Mouse (Mus musculus) gastrocnemius, postnatal 14 days (tissue): ENCODE results near the gene A930004D18Rik. TPM values are rescaled to one million over a fixed set of nuclear protein-coding genes. Genes with fewer than 3 reads are reported as not detected.

ENCODE experiments used
- DNase-seq: peaks from one replicate; pipeline ENCODE4 v3.0.0; 2021; ENCODE audit warnings: mixed read lengths
- intact Hi-C: fragments of 180-260 bp; cut with DNase I; formaldehyde crosslinking; loops from one replicate; pipeline ENCODE4 v1.15.1; 2025; ENCODE audit warnings: low total_unique reads
- long read RNA-seq, 2 experiments: library from polyadenylated mRNA; stranded (forward); transcript quantifications; one replicate each; pipeline ENCODE4 v2.0.0; 2021
- total RNA-seq, 2 experiments: library from RNA; stranded (reverse); gene quantifications; 2 replicates each; pipeline ENCODE4 v1.2.3; 2021

A930004D18Rik gene
- 1 to 10 TPM in 1 of 2 experiments, under 1 TPM in 1; 0.89 to 1.1 TPM for total RNA-seq
- long read RNA-seq, experiment 1, partial matches to known transcripts, result 0 of 1 reads
- long read RNA-seq, experiment 1, other reads (novel, unspliced or antisense), result 1 of 1 reads
- long read RNA-seq, experiment 2, partial matches to known transcripts, result 0 of 1 reads
- long read RNA-seq, experiment 2, other reads (novel, unspliced or antisense), result 1 of 1 reads

GRCm38 (mm10) chr2:18037491-18037890, at the start of gene A930004D18Rik:
Gene A930004D18Rik, minus strand, starts transcription at chr2:18037737.
- DNase-seq, result no peak
- intact Hi-C loops, result no loop called here

DNA sequence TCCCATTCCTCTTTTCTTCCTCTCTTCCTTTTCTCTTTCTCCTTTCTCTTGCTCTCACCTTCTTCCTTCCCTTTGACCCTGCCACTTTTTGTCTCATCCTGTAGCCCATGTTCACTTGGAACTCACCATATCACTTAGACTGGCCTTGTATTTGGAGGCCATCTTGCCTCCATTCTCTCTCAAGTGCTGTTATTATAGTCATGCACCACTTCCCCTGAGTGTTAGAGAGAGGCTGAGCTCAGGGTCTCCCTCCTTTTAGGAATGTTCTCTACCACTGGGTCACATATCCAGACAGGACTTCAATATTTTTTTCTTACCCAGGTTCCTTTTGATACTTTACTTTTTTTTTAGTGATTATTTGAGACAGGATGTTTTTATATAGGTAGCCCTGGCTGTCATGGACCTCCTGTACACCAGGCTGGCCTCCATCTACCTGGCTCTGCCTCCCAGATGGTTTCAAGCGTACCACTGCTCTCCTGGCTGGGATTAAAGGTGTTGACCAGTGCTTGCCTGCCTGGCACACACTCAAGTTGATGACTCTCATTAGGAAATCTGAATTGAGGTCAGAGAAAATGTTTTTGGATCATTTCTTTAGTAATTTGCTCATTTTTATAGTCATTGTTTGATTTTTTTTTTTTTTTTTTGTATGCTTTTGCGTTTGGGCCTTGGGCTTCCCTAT, 42.8 kb upstream of the A930004D18Rik start:
- no peak for DNase-seq
- intact Hi-C loops, result no loop called here

DNA sequence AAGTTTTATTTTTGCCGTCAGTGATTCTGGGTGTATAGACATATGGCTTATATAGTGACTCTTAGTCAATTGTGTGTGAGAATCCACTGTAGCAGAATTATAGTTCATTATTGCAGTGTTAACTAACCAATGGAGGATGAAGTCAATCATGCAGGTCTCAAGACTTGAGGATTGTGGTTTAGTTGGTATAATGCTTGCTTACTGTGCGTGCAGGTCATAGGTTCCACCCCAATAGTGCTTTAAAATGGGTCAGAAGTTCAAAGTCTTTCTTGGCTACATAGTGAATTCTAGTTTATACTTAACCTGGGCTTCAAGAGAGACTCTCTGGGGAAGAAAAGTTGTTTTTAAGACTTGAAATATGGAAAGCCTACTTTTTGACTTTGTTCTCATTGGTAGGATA, 34.4 kb upstream of the A930004D18Rik start:
- no peak for DNase-seq
- intact Hi-C loops, result no loop called here

GRCm38 (mm10) chr2:18068071-18068796, 30.7 kb upstream of the A930004D18Rik start:
- DNase-seq, result no peak
- intact Hi-C loops, result no loop called here

GRCm38 (mm10) chr2:18066436-18066835, 28.9 kb upstream of the A930004D18Rik start:
- DNase-seq, result no peak

DNA sequence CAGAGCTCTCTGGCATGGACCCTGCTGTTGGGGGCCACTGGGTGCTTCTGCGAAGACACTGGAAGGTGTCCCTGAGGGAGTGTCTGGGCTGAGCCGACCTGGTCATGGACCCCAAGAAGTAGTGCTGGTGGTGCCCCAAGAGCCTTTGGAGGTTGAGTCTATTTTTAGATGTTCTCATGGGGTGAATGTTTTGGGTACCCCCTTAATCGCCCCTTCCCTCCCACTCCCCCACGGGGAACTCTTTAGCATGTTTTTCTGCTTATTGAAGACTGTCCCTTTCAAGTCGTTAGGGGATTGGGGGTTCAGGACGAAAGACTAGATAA, 28.1 kb upstream of the A930004D18Rik start:
- no peak for DNase-seq
- intact Hi-C loops, result no loop called here

More at GRCm38 (mm10) chr2:18066436-18066835, 28.9 kb upstream of the A930004D18Rik start:
- intact Hi-C loops, result no loop called here

DNA sequence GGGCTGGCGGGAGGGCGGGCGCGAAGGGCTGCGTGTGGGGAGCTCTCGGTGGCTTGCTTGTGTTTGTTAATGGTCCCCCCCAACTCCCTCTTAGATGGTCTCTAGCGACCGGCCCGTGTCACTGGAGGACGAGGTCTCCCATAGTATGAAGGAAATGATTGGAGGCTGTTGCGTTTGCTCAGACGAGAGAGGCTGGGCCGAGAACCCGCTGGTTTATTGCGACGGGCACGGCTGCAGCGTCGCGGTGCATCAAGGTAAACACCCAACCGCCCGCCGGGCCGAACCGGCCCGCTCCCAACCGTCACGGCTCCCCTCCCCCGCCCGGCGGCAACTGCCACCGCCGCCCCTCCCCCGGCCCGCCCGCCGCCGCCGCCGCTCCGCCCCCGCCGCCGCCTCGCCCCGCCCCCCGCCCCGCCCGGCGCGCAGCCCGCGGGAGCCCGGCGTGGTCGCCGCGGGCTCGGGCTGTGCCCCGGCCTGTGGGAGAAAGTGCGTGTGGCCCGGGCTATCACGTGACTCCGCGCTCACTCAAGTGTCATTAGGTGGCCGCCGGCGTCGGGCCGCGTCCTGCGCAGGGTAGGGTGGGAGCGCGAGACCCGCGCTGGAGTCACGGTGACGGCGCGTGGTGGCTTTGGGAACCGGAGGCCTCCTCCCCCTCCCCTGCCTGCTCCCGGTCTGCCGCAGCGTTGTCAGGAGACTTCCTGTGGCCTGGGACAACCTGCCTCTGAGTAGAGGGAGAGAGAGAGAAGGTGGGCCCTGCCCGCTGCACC, 27.6 kb upstream of the A930004D18Rik start:
- intact Hi-C loops, result no loop called here
- peak; percentile 86 for DNase-seq

DNA sequence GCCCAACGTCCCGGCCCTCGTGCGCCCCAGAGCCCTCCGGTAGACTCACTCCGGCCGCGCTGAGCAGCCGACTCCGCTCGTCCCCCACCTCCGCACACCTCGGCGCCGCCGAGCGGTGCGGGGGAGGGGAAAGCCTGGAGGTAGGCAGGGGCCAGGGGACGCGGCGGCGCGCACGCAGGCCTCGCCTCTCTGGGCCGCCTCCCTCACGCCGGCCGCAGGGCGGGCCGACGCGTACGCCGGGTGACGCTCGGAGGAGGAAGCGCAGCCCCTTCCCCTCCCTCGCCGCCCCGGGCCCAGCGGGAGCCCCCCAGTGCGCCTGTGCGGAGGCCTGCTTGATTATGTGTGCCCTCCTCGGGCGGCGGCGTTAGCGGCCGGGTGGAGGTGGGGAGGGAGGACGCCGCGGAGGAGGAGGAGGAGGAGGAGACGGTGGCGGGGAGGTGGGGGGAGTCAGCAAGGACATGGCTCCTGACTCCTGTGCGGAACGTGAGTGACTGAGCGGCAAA, 26.9 kb upstream of the A930004D18Rik start:
- peak; percentile 91 for DNase-seq
- intact Hi-C loops, result no loop called here

- intact Hi-C loops, result no loop called here
- DNase-seq, result peak; percentile 51
These were observed 26.3 kb upstream of the A930004D18Rik start for GRCm38 (mm10) chr2:18063763-18064251.

DNA sequence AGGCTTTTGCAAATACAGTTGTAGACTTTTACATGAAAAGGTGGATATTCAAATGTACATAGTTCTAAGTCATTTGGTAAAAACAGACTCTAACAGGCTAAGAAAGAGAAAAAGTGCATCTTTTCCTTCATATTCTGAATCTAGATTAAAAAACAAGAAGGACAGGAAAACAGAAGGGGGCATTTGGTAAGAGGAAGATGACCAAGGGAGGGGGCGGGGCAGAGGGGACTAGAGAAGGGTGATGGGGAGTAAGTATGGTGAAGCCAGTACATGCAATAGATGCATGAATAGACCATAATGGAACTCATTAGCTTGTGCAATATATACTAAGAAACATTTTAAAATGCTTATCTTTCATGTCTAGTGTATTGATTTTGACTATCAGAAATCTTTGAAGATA, 22.9 kb upstream of the A930004D18Rik start:
- intact Hi-C loops, result no loop called here
- DNase-seq, result no peak

DNA sequence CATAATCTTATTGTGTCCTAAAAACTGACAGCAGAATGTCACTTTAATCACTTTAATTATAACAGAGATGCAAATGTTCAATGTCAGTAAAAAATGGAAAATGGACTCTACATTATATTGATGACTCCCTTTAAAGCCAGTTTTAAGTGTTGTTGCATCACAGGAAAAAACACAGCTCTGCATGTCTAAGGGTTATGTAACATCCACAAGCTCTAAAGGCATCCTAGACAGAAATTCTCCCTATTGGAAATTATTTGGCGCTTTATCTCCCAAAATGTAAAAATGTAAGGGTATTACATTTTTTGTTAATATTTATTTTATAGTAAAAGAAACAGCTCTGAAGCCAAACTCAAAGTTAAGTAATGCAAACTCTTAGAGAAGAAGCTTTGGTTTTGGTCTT, 22.4 kb upstream of the A930004D18Rik start:
- DNase-seq, result no peak
- intact Hi-C loops, result no loop called here

DNA sequence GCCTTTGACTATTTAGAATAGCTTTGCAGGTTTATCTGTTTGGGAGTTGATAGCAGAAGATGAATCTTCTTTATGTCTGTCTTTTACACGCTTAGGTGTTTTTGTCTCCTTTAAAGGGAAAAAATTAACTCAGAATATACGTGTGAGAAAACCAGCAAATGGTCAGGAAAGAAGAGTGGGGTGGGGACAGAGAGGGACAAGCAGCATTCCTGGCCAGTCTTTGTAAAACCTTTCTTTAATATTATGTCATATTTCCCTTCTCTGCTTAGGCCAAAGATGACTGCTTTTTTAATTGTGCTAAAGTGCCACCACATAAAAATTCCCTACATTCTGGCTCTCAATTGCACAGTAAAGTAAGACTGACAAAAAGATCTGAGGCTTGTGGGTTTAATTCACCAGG, 21.5 kb upstream of the A930004D18Rik start:
- no peak for DNase-seq
- intact Hi-C loops, result no loop called here

DNA sequence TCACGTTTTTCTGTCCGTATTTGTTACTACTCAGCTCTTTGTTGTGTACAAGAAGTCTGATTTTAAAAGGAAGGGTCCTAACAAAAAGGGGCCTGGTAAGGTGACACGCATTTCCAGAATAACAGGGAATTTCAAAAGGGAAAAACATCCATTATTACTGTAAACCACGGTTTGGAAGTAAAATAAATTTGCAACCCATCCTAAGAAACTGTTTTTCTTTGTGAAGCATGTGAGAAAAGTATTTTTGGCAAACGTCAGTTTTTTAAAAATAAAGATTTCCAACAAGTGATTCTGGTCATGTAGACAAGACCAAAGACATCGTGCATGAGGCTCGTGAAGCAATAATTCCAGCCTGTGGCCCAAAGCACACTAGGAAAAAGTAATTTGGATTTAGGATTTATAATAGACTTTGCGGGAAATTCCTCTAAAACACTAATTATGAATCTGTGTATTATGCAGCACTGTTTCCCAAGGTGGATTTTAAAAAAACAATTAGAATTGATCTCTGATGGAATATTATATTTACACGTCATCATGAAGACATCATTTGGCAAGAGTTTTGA, 20.7 kb upstream of the A930004D18Rik start:
- intact Hi-C loops, result no loop called here
- no peak for DNase-seq

GRCm38 (mm10) chr2:18057336-18058145, 20.0 kb upstream of the A930004D18Rik start:
- peak; percentile 53 for DNase-seq
- intact Hi-C loops, result no loop called here

GRCm38 (mm10) chr2:18056786-18057255, 19.3 kb upstream of the A930004D18Rik start:
- intact Hi-C loops, result no loop called here
- DNase-seq, result peak; percentile 96

DNA sequence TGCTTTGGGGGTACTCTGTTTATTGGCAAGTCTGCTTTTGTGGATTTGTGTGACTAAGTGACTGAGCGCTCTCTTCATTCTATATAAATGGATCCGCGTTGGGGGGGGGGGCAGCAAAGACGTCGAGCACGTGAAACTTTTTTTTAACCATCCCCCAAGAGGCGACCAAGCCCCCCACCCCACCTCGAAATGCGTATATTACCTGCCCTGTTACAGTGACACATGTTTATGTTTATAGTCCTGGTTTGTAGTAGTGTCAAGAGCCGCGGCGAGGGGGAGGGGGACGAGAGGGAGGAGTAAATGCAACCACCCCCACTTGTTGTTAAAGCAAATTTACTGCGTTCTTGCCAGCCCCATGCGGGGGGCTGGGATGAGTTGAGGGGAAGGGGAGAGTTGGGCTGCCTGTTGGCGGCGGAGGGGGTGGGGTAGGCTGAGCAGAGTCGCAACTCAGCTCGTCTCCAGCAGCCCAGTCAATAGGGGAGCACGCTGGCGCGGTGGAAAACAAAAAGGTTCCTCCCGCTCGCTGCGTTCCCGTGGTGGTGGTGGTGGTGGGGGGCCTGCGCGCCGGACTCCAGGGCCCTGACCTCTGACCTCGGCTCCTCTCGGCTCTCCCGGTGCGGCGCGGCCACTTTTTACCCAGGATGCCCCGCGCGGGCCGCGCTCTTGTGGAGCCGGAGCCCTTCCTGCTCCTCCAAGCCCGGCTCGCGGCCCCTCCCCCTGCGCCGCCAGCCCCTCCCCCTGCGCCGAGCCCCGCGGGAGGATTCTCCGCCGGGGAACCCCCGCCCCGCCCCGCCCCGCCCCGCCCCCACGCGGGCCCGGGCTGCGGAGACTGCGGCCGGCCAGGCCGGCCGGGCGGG, 18.6 kb upstream of the A930004D18Rik start:
- intact Hi-C loops, result no loop called here
- DNase-seq, result peak; percentile 97

DNA sequence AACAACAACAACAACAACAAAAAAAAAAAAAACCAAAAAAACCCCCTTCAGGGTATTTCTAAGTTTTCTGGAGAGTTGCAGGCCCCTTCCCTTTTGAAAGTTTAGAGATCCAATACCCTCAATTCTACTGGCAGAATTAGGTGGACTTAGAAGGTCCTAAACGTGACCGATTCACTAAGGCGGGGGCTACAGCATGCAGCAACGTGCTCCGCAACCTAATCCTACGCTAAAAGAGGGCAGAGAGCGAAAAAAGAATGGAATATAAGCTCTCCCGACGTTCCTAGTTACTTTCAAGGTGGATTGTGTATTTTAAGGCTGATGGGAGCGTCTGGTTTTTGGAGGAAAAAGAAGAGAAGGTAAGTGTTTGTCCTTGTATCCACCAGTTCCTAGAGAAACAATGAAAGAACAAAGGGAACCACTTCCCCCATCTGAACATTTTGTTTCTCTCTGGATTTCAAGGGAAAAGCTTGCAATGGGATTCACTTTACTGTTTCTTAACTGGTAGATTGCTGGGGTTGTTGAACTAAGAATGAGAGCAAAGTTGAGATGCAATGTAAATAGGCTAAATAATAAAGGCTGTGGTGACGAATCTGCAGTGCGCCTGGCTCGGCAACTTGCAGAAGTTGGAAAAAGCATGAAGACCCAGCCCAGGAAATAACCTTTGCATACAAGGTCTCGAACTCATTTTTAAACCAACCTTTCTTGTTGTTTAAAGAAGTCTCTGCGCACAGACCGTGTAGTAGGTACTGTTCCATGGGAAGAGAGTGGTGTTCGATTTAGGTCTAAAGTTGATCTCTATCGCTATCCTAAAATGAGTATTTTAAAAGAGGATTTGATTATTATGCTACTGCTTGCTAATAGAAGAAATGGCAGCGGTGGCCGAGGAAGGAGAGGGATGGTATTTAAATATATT, 17.7 kb upstream of the A930004D18Rik start, which contains the start of gene Mllt10:
Gene Mllt10, plus strand, starts transcription at position 222 of the 913 bp plus-strand sequence.
- intact Hi-C loops, result no loop called here
- DNase-seq, result no peak
